Comparison of ENCODE assay signal across 8 mouse cellular contexts in genomic region chr17:31529314-31529713, GRCm38 (mm10). TPM values are rescaled to one million over a fixed set of nuclear protein-coding genes. Genes with fewer than 3 reads are reported as not detected.
DNase-seq lines count a peak whose midpoint lies in the region; ATAC-seq and TF ChIP-seq lines count a peak whose summit lies in the region.
"Had no signal": no experiment of that assay in that cellular context is flagged by ENCODE, and none has a peak within 500 bp of the region (broad histone marks: within the 10 kb centered on the region; RNA-seq: fewer than 3 reads in every experiment).

No protein-coding gene starts in this region.

- H3K4me1 ChIP-seq in forebrain, postnatal 0 days (ENCODE audit: insufficient read depth) = 0 out of 2 replicates have a peak, but pooled peaks cover 3% of the 10 kb centered on the region
- no peaks in the 10 kb centered on the region for H3K4me1 ChIP-seq in liver, embryonic 14.5 days (replicated peaks; ENCODE audit: control insufficient read depth in 2 of 2, insufficient read depth in 2 of 2, low read length in 1 of 2)
- H3K4me1 ChIP-seq: embryonic facial prominence, embryonic 15.5 days had no signal

- peak; percentile 31 for DNase-seq in right cerebral cortex, adult 18-20 months
- DNase-seq in right cerebral cortex, postnatal 36 days (ENCODE audit: low spot score in 2 of 2) = no peak
- peak; percentile 94 for DNase-seq in ZHBTc4 (ENCODE audit: low read depth, low spot score)
- DNase-seq in forebrain, postnatal 0 days = peak; percentile 81
- DNase-seq in liver, embryonic 14.5 days (ENCODE audit: low read depth in 3 of 3, low spot score in 3 of 3) = no peak
- peak; percentile 60 for DNase-seq in right cerebral cortex, postnatal 4 days
- no peak for DNase-seq in spleen, adult 12 weeks (ENCODE audit: low spot score)

- no peak overlapping the region for H3K27ac ChIP-seq in forebrain, postnatal 0 days (ENCODE audit: low read depth, low read length)
- no peak overlapping the region for H3K27ac ChIP-seq in liver, embryonic 14.5 days
- H3K27ac ChIP-seq: embryonic facial prominence, embryonic 15.5 days had no signal

- no peak overlapping the region for H3K4me3 ChIP-seq in forebrain, postnatal 0 days (ENCODE audit: low read depth, low read length)
- H3K4me3 ChIP-seq in liver, embryonic 14.5 days (ENCODE audit: insufficient read depth in 1 of 2, low read depth in 2 of 2, low read length in 2 of 2) = no peak overlapping the region
- H3K4me3 ChIP-seq: embryonic facial prominence, embryonic 15.5 days had no signal

- WGBS in forebrain, postnatal 0 days = 23% methylated on average over 15 of the region's 15 CpGs
- 59% methylated on average over 15 of the region's 15 CpGs for WGBS in liver, embryonic 14.5 days (ENCODE audit: insufficient replicate concordance)

- ATAC-seq in forebrain, postnatal 0 days = peak; percentile 85; the same call in 1 of the 2 replicates
- ATAC-seq in liver, embryonic 14.5 days (ENCODE audit: insufficient read depth) = no peak

- no peak overlapping the region for H3K4me2 ChIP-seq in forebrain, postnatal 0 days (ENCODE audit: low read depth)
- H3K4me2 ChIP-seq in liver, embryonic 14.5 days (ENCODE audit: low read depth) = no peak overlapping the region
- H3K4me2 ChIP-seq: embryonic facial prominence, embryonic 15.5 days had no signal

- TF ChIP-seq EP300 in liver, embryonic 14.5 days (IDR thresholded peaks at IDR 0.05; ENCODE audit: low read depth) = no peak

- peaks cover 25% of the 10 kb centered on the region for H3K36me3 ChIP-seq in forebrain, postnatal 0 days (ENCODE audit: insufficient read depth)
- peaks cover 8% of the 10 kb centered on the region for H3K36me3 ChIP-seq in liver, embryonic 14.5 days (replicated peaks; ENCODE audit: control insufficient read depth, insufficient read depth, low read depth)

- H3K9me3 ChIP-seq in forebrain, postnatal 0 days (ENCODE audit: low read length) = no peaks in the 10 kb centered on the region
- no peaks in the 10 kb centered on the region for H3K9me3 ChIP-seq in liver, embryonic 14.5 days (ENCODE audit: control insufficient read depth, low read length)
- H3K9me3 ChIP-seq: embryonic facial prominence, embryonic 15.5 days had no signal

- peak; percentile 69 for TF ChIP-seq CTCF in forebrain, postnatal 0 days (IDR thresholded peaks at IDR 0.05; ENCODE audit: low read depth)
- peak; percentile 58 for TF ChIP-seq CTCF in liver, embryonic 14.5 days (IDR thresholded peaks at IDR 0.05; ENCODE audit: low read depth)

- no peaks in the 10 kb centered on the region for H3K27me3 ChIP-seq in forebrain, postnatal 0 days (ENCODE audit: insufficient read depth, low read length)
- H3K27me3 ChIP-seq in liver, embryonic 14.5 days (ENCODE audit: control insufficient read depth, insufficient read depth, low read length) = no peaks in the 10 kb centered on the region
- H3K27me3 ChIP-seq: embryonic facial prominence, embryonic 15.5 days had no signal

- no peak overlapping the region for H3K9ac ChIP-seq in forebrain, postnatal 0 days
- H3K9ac ChIP-seq in liver, embryonic 14.5 days (replicated peaks) = no peak overlapping the region
- H3K9ac ChIP-seq: embryonic facial prominence, embryonic 15.5 days had no signal

RNA-seq across cellular contexts. Expression of gene Ndufv3, which starts 9.4 kb away (rescaled TPM):
- 337 and 459 TPM in 2 replicates for total RNA-seq in forebrain, postnatal 0 days (2014; rRNA removed)
- polyA plus RNA-seq in forebrain, postnatal 0 days (2015; fragmentation: Nextera tagmentation; extraction: Ambion mirVana) = 500 and 583 TPM in 2 replicates
- polyA plus RNA-seq in liver, embryonic 14.5 days (2012; rRNA removed) = 37.5 and 65.5 TPM in 2 replicates
- polyA plus RNA-seq in liver, embryonic 14.5 days (2014; fragmentation: Nextera tagmentation; extraction: Ambion mirVana) = 189 and 194 TPM in 2 replicates

RNA-seq across cellular contexts. Expression of gene Wdr4, which starts 9.5 kb away (rescaled TPM):
- total RNA-seq in forebrain, postnatal 0 days (2014; rRNA removed) = 54.4 and 55.7 TPM in 2 replicates
- polyA plus RNA-seq in forebrain, postnatal 0 days (2015; fragmentation: Nextera tagmentation; extraction: Ambion mirVana) = 28.7 and 31.7 TPM in 2 replicates
- polyA plus RNA-seq in liver, embryonic 14.5 days (2012; rRNA removed) = 13.7 and 14.1 TPM in 2 replicates
- polyA plus RNA-seq in liver, embryonic 14.5 days (2014; fragmentation: Nextera tagmentation; extraction: Ambion mirVana) = 20.8 and 21.1 TPM in 2 replicates

RNA-seq across cellular contexts. Expression of gene Pknox1, which starts 35.2 kb away (rescaled TPM):
- 26.1 and 30.6 TPM in 2 replicates for total RNA-seq in forebrain, postnatal 0 days (2014; rRNA removed)
- 16.7 and 18.5 TPM in 2 replicates for polyA plus RNA-seq in forebrain, postnatal 0 days (2015; fragmentation: Nextera tagmentation; extraction: Ambion mirVana)
- 5.5 and 7.0 TPM in 2 replicates for polyA plus RNA-seq in liver, embryonic 14.5 days (2012; rRNA removed)
- 10.6 and 11.8 TPM in 2 replicates for polyA plus RNA-seq in liver, embryonic 14.5 days (2014; fragmentation: Nextera tagmentation; extraction: Ambion mirVana)

Comparison
In these comparisons a context has a peak if more than half of its experiments do, and no peak if none do; other contexts are left out.
1. DNase-seq: peak in right cerebral cortex, adult 18-20 months (single experiment), ZHBTc4 (single experiment), forebrain, postnatal 0 days (single experiment) and right cerebral cortex, postnatal 4 days (single experiment); none in right cerebral cortex, postnatal 36 days (0 of 2), liver, embryonic 14.5 days (0 of 3) and spleen, adult 12 weeks (single experiment).